Mouse (Mus musculus) heart, embryonic 14.5 days (tissue): ENCODE results near the gene Slc35d1. TPM values are rescaled to one million over a fixed set of nuclear protein-coding genes. Genes with fewer than 3 reads are reported as not detected.

Experiments used
- ATAC-seq: fragments of 200-750 bp; cut with Nextera tagmentation; 2 replicates; pipeline ENCODE4 v1.8.0; 2017; ENCODE audit warnings: low read depth, moderate TSS enrichment; ENCODE audit not compliant: insufficient number of reproducible peaks, insufficient read depth, low FRiP score
- H3K27ac ChIP-seq, 2 experiments: fragments of 200-500 bp in 1 of 2; fragments of 300-500 bp in 1 of 2; sonication (generic) in 1 of 2; replicated peaks in 1 of 2; 2 replicates each; pipeline ENCODE4 v1.5.1; 2012 to 2014; ENCODE audit warnings: low read depth in 2 of 2, low read length in 2 of 2, control low read depth in 1 of 2, mild to moderate bottlenecking in 1 of 2, mixed read lengths in 1 of 2; ENCODE audit not compliant: control insufficient read depth in 1 of 2, insufficient read depth in 1 of 2
- H3K27me3 ChIP-seq: fragments of 300-500 bp; sonication (generic); 2 replicates; pipeline ENCODE4 v1.6.1; 2014; ENCODE audit warnings: mild to moderate bottlenecking, low read length, control low read depth; ENCODE audit not compliant: control insufficient read depth, insufficient read depth
- H3K36me3 ChIP-seq: fragments of 300-500 bp; sonication (generic); 2 replicates; pipeline ENCODE4 v1.6.1; 2014; ENCODE audit warnings: mild to moderate bottlenecking, control low read depth, low read length, mixed read lengths; ENCODE audit not compliant: control insufficient read depth, insufficient read depth
- H3K4me1 ChIP-seq, 2 experiments: fragments of 200-500 bp in 1 of 2; fragments of 300-500 bp in 1 of 2; sonication (generic) in 1 of 2; 2 replicates each; pipeline ENCODE4 v1.6.1; 2012 to 2014; ENCODE audit warnings: low read length in 2 of 2, control low read depth in 1 of 2, mixed read lengths in 1 of 2; ENCODE audit not compliant: control insufficient read depth in 2 of 2, insufficient read depth in 2 of 2
- H3K4me2 ChIP-seq: fragments of 300-500 bp; sonication (generic); 2 replicates; pipeline ENCODE4 v1.6.1; 2014; ENCODE audit warnings: mild to moderate bottlenecking, low read length
- H3K4me3 ChIP-seq, 2 experiments: fragments of 200-500 bp in 1 of 2; fragments of 300-500 bp in 1 of 2; sonication (generic) in 1 of 2; 2 replicates each; pipeline ENCODE4 v1.5.1; 2012 to 2014; ENCODE audit warnings: low read length in 2 of 2, mild to moderate bottlenecking in 2 of 2, control low read depth in 1 of 2, low read depth in 1 of 2, moderate library complexity in 1 of 2; ENCODE audit not compliant: control insufficient read depth in 1 of 2, insufficient read depth in 1 of 2
- H3K9ac ChIP-seq: fragments of 300-500 bp; sonication (generic); 2 replicates; pipeline ENCODE4 v1.6.1; 2014; ENCODE audit warnings: mild to moderate bottlenecking, low read length
- H3K9me3 ChIP-seq: fragments of 300-500 bp; sonication (generic); 2 replicates; pipeline ENCODE4 v1.6.1; 2016; ENCODE audit warnings: low read length, control low read depth; ENCODE audit not compliant: control insufficient read depth
- WGBS: fragments of 180-500 bp; shearing (Covaris S2); extraction: QIAGEN DNeasy Blood & Tissue Kit; methylation state at CpG from one replicate; pipeline ENCODE4 v1.1.7; 2014; 5-methylcytosine and 5-hydroxymethylcytosine counted together
- polyA plus RNA-seq: library from polyadenylated mRNA; unstranded; fragments of >200 nt; fragmentation: Nextera tagmentation; extraction: Ambion mirVana; gene quantifications from 2 replicates; pipeline ENCODE4 v1.2.1, GENCODE M21; 2014

Gene Slc35d1
- polyA plus RNA-seq, 1 experiment from 2014 or later: 8.5 TPM

DNA sequence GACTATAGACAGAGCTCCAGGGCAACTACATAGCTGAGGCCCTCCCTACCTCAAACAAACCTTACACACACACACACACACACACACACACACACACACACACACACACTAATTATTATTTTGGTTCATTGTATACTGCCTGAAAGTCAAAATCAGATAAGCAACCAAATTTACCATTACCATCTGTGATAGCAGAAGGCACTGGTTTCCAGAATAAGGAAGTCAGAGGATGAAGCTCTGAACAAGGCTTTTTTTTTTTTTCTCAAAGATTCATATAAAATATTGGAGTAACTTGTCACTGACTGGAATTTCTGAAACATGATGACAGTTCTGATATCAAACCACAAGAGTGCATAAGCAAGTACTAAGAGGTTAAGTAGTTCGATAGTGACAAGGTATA, 6.4 kb downstream of the Slc35d1 start:
- no peak for ATAC-seq
- Histone ChIP-seq H3K4me3 (no peak overlapping the region), H3K9me3 (no peaks in the 10 kb centered on the region), H3K27ac (no peak overlapping the region), H3K4me2 (no peak overlapping the region), H3K27me3 (no peaks in the 10 kb centered on the region), H3K36me3 (peaks cover 68% of the 10 kb centered on the region), H3K9ac (no peak overlapping the region), H3K4me1 (peaks cover 0 to 3% of the 10 kb centered on the region in 2 experiments; a peak in 1 of 4 replicates)
- WGBS: 85% methylated on average over 1 of the region's 1 CpGs

DNA sequence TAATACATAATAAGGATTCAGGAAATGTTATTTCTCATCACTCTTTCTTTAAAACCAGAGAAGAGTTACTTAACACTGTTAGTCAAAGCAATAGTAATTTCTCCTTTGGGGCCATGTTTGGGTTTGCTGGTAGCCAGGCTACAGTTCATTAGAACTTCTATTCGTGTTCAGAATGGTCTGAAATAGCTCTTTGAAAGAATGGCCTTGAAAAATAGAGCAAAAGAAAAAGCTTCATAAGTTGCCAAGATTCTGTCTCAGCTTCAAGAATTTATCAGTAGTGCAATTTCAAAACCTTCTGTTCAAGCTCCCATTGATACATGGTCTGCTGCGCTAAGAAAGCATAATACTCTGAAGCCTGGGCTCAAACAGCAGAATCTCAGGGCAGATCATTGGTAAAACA, 11.3 kb downstream of the Slc35d1 start:
- Histone ChIP-seq H3K4me2 (no peak overlapping the region), H3K9ac (no peak overlapping the region), H3K9me3 (no peaks in the 10 kb centered on the region), H3K36me3 (peaks cover 67% of the 10 kb centered on the region), H3K27ac (no peak overlapping the region), H3K27me3 (no peaks in the 10 kb centered on the region), H3K4me3 (no peak overlapping the region), H3K4me1 (peaks cover 3% of the 10 kb centered on the region in 2 experiments; a peak in 1 of 4 replicates)
- whole genome bisulfite sequencing: 82% methylated on average over 2 of the region's 2 CpGs
- no peak for ATAC-seq

DNA sequence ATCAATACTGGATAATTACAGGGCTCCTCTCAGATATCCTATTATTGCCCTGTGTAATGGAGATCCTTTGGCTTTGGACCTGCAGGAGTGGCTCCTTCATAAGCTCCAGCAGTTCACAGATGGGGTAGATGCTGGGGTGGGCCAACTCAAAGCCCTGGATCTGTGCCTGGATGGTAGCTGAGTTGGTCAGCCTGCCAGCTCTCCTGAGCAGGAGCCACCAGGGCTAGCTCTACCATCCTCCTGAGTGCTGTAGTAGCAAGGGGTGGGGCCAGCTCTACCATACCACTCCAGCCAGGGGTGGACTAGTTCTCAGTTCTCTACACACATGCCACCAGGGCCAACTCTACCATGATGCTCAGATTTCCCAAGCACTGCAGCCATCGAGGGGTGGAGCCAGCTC, 14.9 kb downstream of the Slc35d1 start:
- Histone ChIP-seq H3K9me3 (no peaks in the 10 kb centered on the region), H3K4me2 (no peak overlapping the region), H3K9ac (no peak overlapping the region), H3K4me1 (peaks cover 3 to 4% of the 10 kb centered on the region in 2 experiments; a peak in 1 of 4 replicates), H3K4me3 (no peak overlapping the region), H3K27me3 (no peaks in the 10 kb centered on the region), H3K36me3 (peaks cover 63% of the 10 kb centered on the region), H3K27ac (no peak overlapping the region)
- ATAC-seq: no peak
- WGBS: 81% methylated on average over 1 of the region's 1 CpGs

DNA sequence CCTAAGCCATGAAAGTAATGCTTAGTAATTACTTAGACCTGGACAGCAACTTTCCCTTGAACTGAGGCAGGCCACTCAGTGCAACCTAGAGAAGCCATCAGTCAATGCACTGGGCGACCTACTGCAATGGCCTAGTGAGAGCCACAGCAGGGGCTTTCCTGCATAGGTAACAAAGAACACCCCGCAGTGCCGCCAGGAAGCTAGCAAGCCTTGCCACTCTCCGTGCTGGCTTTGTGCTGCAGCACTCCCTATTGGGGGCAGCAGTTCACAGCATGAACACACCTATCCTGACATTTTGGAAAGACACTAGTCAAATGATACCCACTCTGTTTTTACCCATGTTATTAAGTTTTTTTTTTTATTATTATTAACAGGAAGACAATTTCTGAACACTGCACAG, 15.9 kb downstream of the Slc35d1 start:
- WGBS: 59% methylated on average over 4 of the region's 4 CpGs
- no peaks in the 10 kb centered on the region for H3K9me3 ChIP-seq
- H3K36me3 ChIP-seq: peaks cover 60% of the 10 kb centered on the region
- no peak for ATAC-seq
- H3K4me1 ChIP-seq: peaks cover 3% of the 10 kb centered on the region in 2 experiments; a peak in 1 of 4 replicates
- H3K9ac ChIP-seq: no peak overlapping the region
- H3K27ac ChIP-seq: no peak overlapping the region
- H3K27me3 ChIP-seq: no peaks in the 10 kb centered on the region
- H3K4me3 ChIP-seq: no peak overlapping the region
- no peak overlapping the region for H3K4me2 ChIP-seq

DNA sequence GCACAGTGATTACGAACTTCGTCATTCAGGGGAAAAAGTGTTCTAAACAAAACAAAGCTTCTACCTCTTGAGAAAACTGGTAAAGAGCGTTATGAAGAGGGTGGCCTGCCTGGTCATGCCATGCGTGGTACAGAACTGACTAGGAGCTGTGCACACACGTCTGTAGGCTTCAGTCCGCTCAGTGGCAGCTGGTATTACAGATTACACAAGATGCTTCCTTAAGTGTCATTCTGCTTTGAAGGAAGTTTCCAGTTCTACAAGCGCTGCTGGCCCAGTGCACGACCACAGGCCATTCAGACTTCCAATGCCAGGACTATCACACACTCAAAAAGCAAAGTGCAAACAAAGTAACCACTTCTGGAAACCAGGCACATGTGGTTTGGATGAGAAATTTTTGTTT, 17.6 kb downstream of the Slc35d1 start:
- Histone ChIP-seq H3K27ac (no peak overlapping the region), H3K4me3 (no peak overlapping the region), H3K27me3 (no peaks in the 10 kb centered on the region), H3K36me3 (peaks cover 63% of the 10 kb centered on the region), H3K9me3 (0 out of 2 replicates have a peak, but pooled peaks cover 2% of the 10 kb centered on the region), H3K4me1 (peaks cover 3% of the 10 kb centered on the region in 2 experiments; a peak in 1 of 4 replicates), H3K4me2 (no peak overlapping the region), H3K9ac (no peak overlapping the region)
- 87% methylated on average over 8 of the region's 8 CpGs for WGBS
- ATAC-seq: no peak

DNA sequence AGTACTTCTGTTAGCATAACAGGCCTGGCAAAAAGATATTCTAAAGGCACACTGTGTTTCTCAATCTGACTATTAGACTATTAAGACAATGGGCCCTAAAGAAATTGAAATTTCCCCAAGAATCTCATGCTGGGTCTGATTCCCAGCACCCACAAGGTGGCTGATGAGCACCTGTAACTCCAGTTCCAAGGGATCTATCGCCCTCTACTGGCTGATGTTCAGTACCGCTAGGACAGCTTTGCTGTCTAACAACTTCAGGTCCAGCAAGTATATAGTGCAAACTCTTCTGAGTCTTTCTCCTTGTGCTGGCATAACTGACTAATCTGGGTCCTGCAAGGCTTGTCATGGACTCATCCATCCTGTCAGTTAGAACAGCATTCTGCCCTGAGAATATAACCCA, 22.5 kb downstream of the Slc35d1 start:
- H3K9ac ChIP-seq: no peak overlapping the region
- H3K27ac ChIP-seq: no peak overlapping the region
- no peak overlapping the region for H3K4me2 ChIP-seq
- peaks cover 49% of the 10 kb centered on the region for H3K36me3 ChIP-seq
- H3K4me3 ChIP-seq: no peak overlapping the region
- H3K4me1 ChIP-seq: peaks cover 2 to 13% of the 10 kb centered on the region in 2 experiments; a peak in 2 of 4 replicates
- H3K9me3 ChIP-seq: 0 out of 2 replicates have a peak, but pooled peaks cover 3% of the 10 kb centered on the region
- no peaks in the 10 kb centered on the region for H3K27me3 ChIP-seq
- no peak for ATAC-seq
- WGBS: 77% methylated on average over 2 of the region's 2 CpGs

DNA sequence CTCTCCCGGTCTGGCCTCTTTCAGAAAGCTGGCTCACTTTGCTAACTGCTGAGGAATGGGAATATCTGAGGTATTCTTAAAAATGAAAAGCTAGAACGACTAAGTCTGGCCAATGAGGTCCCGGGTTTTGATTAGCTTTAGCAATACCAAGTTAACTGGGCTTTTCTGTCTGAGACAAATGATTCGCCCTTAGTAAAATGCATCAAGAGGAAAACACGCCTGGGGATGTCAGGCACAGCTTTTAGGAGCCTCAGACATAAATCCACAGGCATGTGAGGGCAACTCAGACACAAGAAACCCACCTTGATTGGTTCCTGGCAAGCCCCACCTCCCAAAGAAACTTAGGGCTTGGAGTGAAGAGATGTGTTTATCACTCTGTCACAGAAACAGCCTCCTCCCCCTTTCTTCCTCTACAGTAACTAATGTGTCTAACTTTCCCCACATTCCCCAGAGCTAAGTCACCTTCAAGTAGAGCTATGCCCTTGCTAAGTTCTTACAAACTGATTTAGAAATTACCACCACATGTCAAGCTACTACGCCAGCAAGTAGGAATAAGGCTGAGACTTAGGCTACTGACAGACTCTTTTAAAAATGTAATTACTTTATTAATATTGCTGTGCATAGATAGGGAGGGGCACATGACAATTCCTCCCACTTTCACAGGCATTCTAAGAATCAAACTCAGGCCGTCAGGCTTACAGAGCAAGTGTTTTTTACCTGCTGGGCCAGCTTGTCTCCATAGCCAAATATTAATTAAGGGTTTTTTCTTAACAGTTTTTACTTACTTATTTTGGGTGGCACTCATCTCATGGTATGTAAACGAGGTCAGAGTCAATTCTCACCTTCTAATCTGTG, 26.0 kb downstream of the Slc35d1 start:
- no peaks in the 10 kb centered on the region for H3K27me3 ChIP-seq
- ATAC-seq: no peak
- H3K27ac ChIP-seq: no peak overlapping the region
- no peak overlapping the region for H3K4me2 ChIP-seq
- H3K36me3 ChIP-seq: peaks cover 42% of the 10 kb centered on the region
- H3K4me3 ChIP-seq: no peak overlapping the region
- peaks cover 2 to 10% of the 10 kb centered on the region in 2 experiments; a peak in 2 of 4 replicates for H3K4me1 ChIP-seq
- H3K9ac ChIP-seq: no peak overlapping the region
- WGBS: 67% methylated on average over 8 of the region's 8 CpGs
- H3K9me3 ChIP-seq: 0 out of 2 replicates have a peak, but pooled peaks cover 3% of the 10 kb centered on the region
